Mouse (Mus musculus) 416B (cell line): ENCODE measurements around the gene Tmem192.

Experiments used
- DNase-seq: peaks from one replicate; pipeline ENCODE4 v3.0.0; 2011; ENCODE audit warnings: low read depth

Gene Tmem192

DNA sequence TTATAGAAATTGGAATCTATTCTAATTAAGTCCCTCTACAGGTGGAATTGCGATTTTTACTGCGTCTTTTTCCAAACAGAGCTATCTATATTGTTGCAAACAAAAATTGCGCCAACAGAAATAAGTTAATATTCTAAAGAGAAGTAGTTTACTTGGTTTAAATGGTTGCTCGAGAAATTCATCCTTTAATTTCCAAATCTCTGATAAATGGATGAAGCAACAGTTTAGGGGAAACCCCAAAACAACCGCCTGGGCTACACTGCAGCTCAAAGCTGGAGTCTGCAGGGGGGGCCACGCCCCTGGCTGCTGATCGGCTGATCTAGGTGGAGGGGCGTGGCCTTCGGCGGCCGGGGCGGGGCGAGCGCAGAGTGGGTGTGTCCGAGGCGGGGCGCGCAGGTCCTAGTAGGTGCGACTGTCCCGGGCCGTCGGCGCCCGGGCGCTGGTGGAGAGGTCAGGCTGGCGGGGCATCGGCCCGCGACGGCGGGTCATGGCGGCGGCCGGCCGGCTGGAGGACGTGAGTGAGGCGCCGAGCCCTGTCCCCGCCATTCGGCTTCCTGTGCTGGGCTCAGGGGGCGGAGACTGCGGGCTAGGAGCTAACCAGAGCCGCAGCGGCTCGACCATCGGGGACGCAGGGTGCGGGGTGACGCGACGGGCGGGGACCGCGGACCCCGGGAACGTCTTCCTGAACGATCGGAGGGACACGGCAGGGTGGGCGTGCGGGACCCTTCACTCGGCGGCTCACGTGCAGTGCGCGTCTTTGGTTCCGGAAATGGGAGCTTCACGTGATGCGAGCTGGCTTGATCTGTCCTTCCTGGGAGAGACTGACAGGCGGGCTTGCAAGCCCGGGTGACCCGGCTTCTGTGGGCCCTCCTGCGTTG lies at the start of gene Tmem192:
TSS of gene Tmem192 (plus strand) at position 366 of the 878 bp plus-strand sequence.
- peak; percentile 94 for DNase-seq

- DNase-seq, result no peak
These were observed 48.3 kb upstream of the Tmem192 start for GRCm38 (mm10) chr8:64898710-64899109.

GRCm38 (mm10) chr8:64900645-64901044 lies 46.3 kb upstream of the Tmem192 start:
- no peak for DNase-seq

GRCm38 (mm10) chr8:64901527-64902156 lies 45.3 kb upstream of the Tmem192 start:
- no peak for DNase-seq

GRCm38 (mm10) chr8:64902191-64902590 lies 44.8 kb upstream of the Tmem192 start:
- no peak for DNase-seq

GRCm38 (mm10) chr8:64903778-64904177 lies 43.2 kb upstream of the Tmem192 start:
- DNase-seq, result no peak

GRCm38 (mm10) chr8:64910026-64910425 lies 37.0 kb upstream of the Tmem192 start:
- DNase-seq, result no peak

DNA sequence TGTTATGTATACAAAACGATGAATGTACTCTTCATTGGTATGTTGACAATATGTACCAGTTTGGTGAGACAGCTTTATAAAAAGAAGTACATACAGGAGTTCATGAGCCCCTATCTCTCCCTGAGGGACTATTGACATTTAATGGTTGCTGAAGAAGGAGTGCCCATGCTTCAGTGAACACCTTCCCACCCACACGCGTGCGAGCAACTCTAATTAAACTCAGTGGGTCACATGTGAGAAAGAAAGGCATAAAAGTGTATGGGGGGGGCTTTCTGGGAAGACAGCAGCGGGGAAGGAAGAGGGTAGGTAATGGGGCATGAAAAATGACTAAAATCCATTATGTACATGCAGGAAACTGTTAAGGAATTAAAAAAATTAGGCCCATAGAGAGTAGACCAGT lies 30.2 kb upstream of the Tmem192 start:
- DNase-seq, result no peak

GRCm38 (mm10) chr8:64923329-64923728 lies 23.7 kb upstream of the Tmem192 start:
- DNase-seq, result no peak

DNA sequence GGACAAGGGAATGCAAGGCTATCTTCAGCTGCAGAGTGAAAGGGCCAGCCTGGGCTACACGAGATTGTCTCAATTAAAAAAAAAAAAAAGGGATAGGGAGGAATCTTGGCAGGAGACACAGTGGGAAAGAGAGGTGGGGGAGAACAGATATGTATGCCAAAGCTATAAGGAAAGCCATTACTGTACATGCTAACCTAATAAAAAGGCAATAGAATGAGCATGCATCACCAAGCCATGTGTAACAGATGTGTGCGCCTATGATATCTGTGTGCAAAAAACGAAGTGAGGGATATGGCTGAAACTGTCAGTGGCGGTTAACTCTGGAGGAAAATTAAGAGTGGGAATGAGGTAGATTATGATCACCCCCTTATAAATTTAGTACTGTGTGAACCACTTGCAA lies 21.2 kb upstream of the Tmem192 start:
- DNase-seq, result no peak

DNA sequence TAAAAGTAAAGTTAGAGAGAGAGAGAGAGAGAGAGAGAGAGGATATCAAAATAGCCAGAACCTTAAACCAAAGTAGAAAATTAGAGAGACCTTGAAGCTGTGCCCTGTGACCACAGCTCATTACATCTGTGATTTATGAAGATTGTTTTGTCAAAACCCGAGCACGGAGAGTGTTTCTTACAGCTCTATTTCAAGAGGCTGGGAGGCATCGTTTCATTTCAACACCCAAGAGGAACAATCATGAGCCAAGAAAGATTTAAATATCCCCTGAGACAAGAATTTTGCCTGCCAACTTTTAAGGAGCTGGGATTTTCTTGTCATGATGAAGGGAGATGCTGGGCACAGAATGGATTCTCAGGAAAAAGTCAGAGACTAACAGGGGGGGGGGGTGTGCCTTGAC lies 20.6 kb upstream of the Tmem192 start:
- DNase-seq, result no peak

DNA sequence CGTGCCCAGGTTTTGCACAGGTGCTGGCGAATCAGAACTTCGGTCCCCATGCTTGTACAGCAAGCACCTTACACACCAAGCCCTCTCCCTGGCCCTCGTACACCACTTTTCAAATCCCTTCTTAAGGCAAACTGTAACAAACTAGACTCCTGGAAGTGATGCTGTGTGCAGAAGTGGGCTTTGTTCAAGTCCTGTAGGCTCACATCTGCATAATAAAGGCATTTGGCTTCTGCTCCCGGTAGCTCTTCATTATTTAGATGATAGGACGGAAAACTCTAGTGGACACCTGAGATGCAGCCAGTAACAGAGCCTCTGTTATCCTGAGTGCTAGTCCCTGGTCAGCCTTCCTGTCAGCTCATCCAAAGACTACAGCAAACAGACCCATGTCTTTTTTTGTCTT lies 18.0 kb upstream of the Tmem192 start:
- DNase-seq, result no peak

- no peak for DNase-seq
These were observed 12.0 kb upstream of the Tmem192 start for GRCm38 (mm10) chr8:64934997-64935396.

- DNase-seq, result no peak
These were observed 6.0 kb upstream of the Tmem192 start for GRCm38 (mm10) chr8:64941019-64941418.

DNA sequence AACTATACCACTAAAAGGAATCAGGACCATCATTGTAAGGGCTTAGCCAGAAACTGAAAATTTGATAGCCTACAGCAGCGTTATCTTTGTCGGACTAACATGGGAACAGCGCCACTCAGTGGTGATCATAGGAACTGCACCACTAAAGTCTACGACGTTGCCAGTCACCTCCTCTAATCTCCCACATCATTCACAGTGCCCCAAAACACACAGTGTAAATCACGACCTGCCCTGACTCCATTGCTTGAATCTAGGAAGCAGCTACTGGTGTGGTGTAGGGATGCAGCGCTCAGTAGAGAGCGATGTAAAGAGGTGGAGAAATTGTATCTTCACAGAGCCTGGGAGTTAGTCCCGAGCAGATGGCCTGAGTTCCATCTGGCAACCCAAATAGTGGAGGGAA lies 5.5 kb upstream of the Tmem192 start:
- DNase-seq, result peak; percentile 79

DNA sequence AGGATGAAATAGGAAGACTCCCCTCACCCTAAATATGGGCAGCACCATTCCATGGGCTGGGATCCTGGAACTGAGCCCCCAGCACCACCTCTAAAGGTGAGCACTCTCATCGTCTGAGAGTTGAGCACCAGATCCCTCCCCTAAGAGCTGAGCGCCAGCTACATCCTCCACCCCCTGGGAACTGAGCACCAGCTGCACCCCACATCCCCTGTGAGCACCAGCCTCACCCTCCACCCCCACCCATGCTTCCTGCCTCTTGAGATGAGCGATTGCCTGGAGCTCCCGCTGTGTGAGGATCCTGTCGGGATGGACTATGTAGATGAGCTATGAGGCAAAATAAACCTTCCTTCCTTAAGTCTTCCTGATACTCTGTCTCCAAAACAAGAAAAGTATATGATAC lies 4.0 kb upstream of the Tmem192 start:
- DNase-seq, result no peak

GRCm38 (mm10) chr8:64944831-64945230 lies 2.2 kb upstream of the Tmem192 start:
- DNase-seq, result peak; percentile 73

DNA sequence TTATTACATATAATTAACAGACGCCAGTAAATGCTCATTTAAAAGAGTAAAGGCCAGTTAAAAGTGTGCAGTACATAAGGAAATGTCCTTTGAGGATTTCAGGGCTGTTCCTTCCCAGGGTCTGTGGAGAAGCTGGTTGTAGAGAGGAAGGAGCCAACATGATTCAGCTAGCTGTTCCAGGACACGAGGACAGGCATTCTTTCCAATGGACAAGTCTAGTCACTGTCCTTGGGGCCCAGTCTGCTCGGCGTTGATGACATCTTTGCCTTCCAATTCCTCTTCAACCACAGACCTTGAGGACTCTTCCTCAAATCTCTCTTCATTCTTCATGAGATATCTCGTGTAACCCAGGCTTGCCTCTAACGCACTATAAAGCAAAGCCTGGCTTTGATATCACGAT lies 1.4 kb upstream of the Tmem192 start:
- DNase-seq, result peak; percentile 53

GRCm38 (mm10) chr8:64946441-64946819 lies 555 bp upstream of the Tmem192 start:
- DNase-seq, result peak; percentile 67

GRCm38 (mm10) chr8:64947698-64948034 lies 681 bp downstream of the Tmem192 start:
- no peak for DNase-seq

GRCm38 (mm10) chr8:64948371-64948770 lies 1.4 kb downstream of the Tmem192 start:
- DNase-seq, result no peak

DNA sequence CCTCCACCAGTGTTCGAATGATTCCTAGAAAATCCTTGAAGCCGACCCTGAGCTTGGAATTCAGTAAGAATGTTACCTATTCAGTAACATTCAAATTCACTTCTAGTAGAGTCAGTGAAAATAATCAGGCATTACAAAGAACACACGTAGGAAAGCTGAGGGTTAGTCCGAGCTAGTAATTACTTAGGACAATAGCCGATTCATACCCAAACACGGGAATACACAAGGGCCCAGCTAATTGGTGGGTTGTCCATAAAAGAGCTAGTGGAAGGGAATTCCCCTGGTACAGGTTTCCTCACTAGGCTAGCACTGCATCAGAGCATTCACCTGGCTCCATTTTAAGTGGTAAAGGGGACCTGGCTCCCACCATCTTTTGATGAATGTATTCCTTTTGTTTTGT lies 5.1 kb downstream of the Tmem192 start:
- DNase-seq, result no peak

GRCm38 (mm10) chr8:64959025-64959424 lies 12.0 kb downstream of the Tmem192 start:
- DNase-seq, result no peak

- peak; percentile 60 for DNase-seq
These were observed 15.9 kb downstream of the Tmem192 start for GRCm38 (mm10) chr8:64962836-64963235.
